Mouse (Mus musculus) small intestine, adult 2 months (tissue): ENCODE results near the gene Tbl1xr1.

ENCODE experiments used
- CTCF ChIP-seq: fragments of 200-500 bp; IDR thresholded peaks from 2 replicates; pipeline ENCODE4 v1.5.1; 2012; ENCODE audit warnings: low read depth, mild to moderate bottlenecking, control low read depth, inconsistent platforms, low read length, moderate library complexity, mixed read lengths; ENCODE audit not compliant: insufficient replicate concordance, insufficient read length; ENCODE audit errors: extremely low read depth
- POLR2A ChIP-seq: fragments of 200-500 bp; IDR thresholded peaks from 2 replicates; pipeline ENCODE4 v1.6.1; 2012; ENCODE audit warnings: low read depth, mild to moderate bottlenecking, control low read depth, inconsistent platforms, low read length, moderate library complexity

DNA sequence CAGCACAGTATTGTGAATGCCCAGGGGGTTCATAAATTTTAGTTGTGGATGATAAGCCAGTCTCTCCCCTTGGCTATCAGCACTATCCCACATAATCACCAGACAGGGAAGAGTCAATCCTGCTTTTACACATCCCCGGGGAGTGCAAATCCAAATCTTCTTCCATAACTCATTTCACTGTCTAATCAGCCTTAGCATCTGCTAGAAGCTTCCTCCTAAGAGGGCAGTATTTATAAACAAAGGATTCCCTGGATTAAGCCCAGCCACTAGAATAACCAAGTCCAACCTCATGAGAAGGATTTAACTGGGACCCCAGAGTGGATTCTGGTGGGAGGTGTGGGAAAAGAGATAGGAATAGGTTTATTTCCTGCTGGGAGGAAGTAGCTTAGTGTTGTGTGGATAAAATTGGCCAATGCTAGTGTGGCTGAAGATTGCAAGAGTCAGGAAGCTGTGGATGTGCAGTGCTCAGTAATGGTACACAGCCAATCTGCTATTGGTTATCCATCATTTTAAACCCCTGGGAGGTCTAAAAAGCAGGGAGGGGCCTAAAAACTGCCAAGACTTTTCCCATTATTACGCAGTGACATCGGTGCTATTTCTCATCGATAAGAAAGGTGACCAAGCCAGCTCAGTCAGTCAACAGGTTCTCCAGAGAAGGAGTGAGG is 19.7 kb upstream of the Tbl1xr1 start:
- TF ChIP-seq CTCF = no peak
- TF ChIP-seq POLR2A = no peak
